Mouse (Mus musculus): ENCODE data around the gene Rab11b. TPM values are rescaled to one million over a fixed set of nuclear protein-coding genes. Genes with fewer than 3 reads are reported as not detected.

The Rab11b gene
- polyA plus RNA-seq, 1 experiment from 2014 or later, result 316 TPM

DNA sequence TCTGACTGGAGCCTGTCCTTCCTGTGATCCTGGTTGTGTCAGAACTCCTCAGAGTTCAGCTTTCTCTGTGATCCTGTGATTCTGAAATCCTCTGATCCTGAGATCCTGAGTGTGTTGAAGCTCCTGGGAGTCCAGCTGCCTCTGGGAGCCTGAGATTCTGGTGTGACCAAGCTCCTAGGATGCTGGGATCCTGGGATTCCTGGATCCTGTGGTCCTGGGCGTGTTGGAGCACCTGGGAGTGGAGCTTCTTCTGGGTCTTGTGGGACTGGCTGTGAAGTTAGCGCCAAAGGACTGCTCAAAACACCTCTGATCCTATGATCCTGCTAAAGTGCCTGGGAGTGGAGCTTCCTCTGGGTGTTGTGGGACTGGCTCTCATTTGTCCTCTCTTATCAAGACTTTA lies 31.9 kb downstream of the Rab11b start:
- Histone ChIP-seq H3K4me1 (peaks cover 4% of the 10 kb centered on the region; the same call in 1 of the 2 replicates), H3K27me3 (ENCODE audit: insufficient read depth, poor library complexity, severe bottlenecking) (no peaks in the 10 kb centered on the region), H3K4me3 (no peak overlapping the region), H3K27ac (no peak overlapping the region), H3K36me3 (no peaks in the 10 kb centered on the region), H3K9me3 (0 out of 2 replicates have a peak, but pooled peaks cover 4% of the 10 kb centered on the region)
- 82% methylated on average over 2 of the region's 2 CpGs for WGBS
- peak; percentile 72 for DNase-seq (ENCODE audit: low spot score)

- Histone ChIP-seq H3K27ac (no peak overlapping the region), H3K27me3 (ENCODE audit: insufficient read depth, poor library complexity, severe bottlenecking) (no peaks in the 10 kb centered on the region), H3K9me3 (no peaks in the 10 kb centered on the region), H3K4me3 (no peak overlapping the region), H3K36me3 (no peaks in the 10 kb centered on the region), H3K4me1 (no peaks in the 10 kb centered on the region; the same call in 1 of the 2 replicates)
- peak; percentile 58 for DNase-seq (ENCODE audit: low spot score)
- WGBS, result 91% methylated on average over 7 of the region's 7 CpGs
Observed at GRCm38 (mm10) chr17:33719736-33720378, 40.5 kb downstream of the Rab11b start.

DNA sequence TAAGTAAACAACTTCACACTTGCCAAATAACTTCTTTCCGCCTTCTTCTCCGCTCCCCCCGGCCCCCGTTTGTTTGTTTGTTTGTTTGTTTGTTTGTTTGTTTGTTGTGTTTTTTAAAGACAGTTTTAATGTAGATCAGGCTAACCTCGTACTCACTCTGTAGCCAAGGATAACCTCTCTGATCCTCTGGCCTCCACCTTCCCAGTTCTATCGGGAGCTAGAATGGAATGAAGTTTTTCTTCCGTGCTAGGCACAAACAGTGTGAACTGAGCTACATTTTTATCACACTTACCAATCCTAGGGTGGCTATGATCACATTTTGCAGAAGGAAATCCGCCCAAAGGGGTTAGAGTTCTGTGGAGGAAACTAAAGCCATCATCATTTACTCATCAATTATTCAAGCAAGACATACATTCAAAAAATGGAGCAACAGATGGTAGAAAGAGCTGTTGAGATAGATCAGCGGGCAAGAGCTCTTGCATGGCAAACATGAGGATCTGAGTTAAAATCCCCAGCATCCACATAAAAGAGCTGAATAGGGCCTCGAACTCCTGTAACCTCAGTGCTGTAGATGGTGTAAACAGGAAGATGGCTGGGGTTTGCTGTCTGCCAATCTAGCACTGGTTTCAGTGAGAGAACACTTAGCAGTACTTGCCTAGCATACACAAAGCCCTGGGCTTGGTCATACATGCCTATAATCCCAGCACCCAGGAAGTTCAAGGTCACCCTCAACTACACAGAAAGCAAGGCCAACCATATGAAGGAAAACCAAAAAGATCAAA lies 41.2 kb downstream of the Rab11b start:
- H3K4me1 ChIP-seq, result peaks cover 5% of the 10 kb centered on the region; the same call in 1 of the 2 replicates
- no peaks in the 10 kb centered on the region for H3K9me3 ChIP-seq
- H3K27ac ChIP-seq, result peak overlapping the region; percentile 89
- DNase-seq (ENCODE audit: low spot score), result peak; percentile 70
- peak overlapping the region; percentile 92 for H3K4me3 ChIP-seq
- no peaks in the 10 kb centered on the region for H3K36me3 ChIP-seq
- H3K27me3 ChIP-seq (ENCODE audit: insufficient read depth, poor library complexity, severe bottlenecking), result no peaks in the 10 kb centered on the region
- 45% methylated on average over 10 of the region's 10 CpGs for WGBS

- peak; percentile 99 for DNase-seq (ENCODE audit: low spot score)
- under 1% methylated on average over 46 of the region's 46 CpGs for WGBS
Observed at GRCm38 (mm10) chr17:33718384-33718881, 41.9 kb downstream of the Rab11b start, which contains the start of gene March2. Gene March2 (minus strand): TSS chr17:33718670.

DNA sequence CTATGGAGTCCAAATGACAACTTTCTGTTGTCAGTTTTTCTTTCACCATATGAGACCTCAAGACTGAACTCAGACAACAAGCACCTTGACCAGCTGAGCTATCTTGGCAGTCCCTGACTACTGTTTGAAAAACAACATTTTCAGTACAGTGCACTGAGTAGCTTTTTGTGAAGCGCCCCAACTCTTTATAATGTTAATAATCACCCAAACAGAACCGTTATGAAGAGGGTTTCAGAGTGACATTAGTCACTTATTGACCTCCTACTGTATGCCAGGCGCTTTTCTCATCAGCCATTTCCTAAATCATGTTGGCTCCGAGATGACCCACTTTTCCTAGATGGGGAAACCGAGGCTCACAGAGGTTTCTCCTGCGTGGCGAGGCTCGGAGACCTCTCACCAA lies 42.3 kb downstream of the Rab11b start:
- Histone ChIP-seq H3K36me3 (no peaks in the 10 kb centered on the region), H3K4me3 (peak overlapping the region; percentile 92), H3K9me3 (no peaks in the 10 kb centered on the region), H3K4me1 (peaks cover 9% of the 10 kb centered on the region; the same call in 1 of the 2 replicates), H3K27me3 (ENCODE audit: insufficient read depth, poor library complexity, severe bottlenecking) (no peaks in the 10 kb centered on the region), H3K27ac (peak overlapping the region; percentile 89)
- no peak for DNase-seq (ENCODE audit: low spot score)
- WGBS, result 9% methylated on average over 8 of the region's 8 CpGs

More at GRCm38 (mm10) chr17:33718384-33718881, 41.9 kb downstream of the Rab11b start, which contains the start of gene March2:
- Histone ChIP-seq H3K27me3 (ENCODE audit: insufficient read depth, poor library complexity, severe bottlenecking) (no peaks in the 10 kb centered on the region), H3K36me3 (no peaks in the 10 kb centered on the region), H3K9me3 (no peaks in the 10 kb centered on the region), H3K27ac (peak within 1 kb of the TSS; percentile 89), H3K4me3 (peak within 1 kb of the TSS; percentile 92), H3K4me1 (peaks cover 6% of the 10 kb centered on the region; the same call in 1 of the 2 replicates)

GRCm38 (mm10) chr17:33717246-33717645 lies 43.1 kb downstream of the Rab11b start:
- Histone ChIP-seq H3K9me3 (no peaks in the 10 kb centered on the region), H3K4me3 (peak overlapping the region; percentile 29), H3K36me3 (no peaks in the 10 kb centered on the region), H3K27ac (peak overlapping the region; percentile 10; the same call in 1 of the 2 replicates), H3K4me1 (peaks cover 9% of the 10 kb centered on the region; the same call in 1 of the 2 replicates), H3K27me3 (ENCODE audit: insufficient read depth, poor library complexity, severe bottlenecking) (no peaks in the 10 kb centered on the region)
- DNase-seq (ENCODE audit: low spot score), result peak; percentile 53
- 90% methylated on average over 1 of the region's 1 CpGs for WGBS

DNA sequence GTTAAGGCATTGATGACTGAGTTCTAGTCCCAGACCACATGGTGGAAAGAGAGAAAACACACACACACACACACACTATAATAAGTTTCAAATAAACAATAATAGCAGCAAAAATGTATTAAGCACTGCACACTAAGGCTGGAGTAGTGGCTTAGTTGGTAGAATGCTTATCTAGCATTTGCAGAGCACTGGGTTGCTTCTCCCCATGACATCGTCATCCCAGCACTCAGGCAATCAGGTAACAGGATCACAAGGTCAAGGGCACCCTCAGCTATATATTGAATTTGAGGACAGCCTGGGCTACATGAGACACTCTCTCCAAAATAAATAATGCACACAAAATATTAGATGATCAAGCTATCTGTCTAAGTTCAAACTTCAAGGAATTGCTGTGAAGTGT lies 45.6 kb downstream of the Rab11b start:
- Histone ChIP-seq H3K4me1 (peaks cover 9% of the 10 kb centered on the region; the same call in 1 of the 2 replicates), H3K27ac (peak overlapping the region; percentile 81; the same call in 1 of the 2 replicates), H3K36me3 (peaks cover 13% of the 10 kb centered on the region), H3K4me3 (no peak overlapping the region), H3K27me3 (ENCODE audit: insufficient read depth, poor library complexity, severe bottlenecking) (no peaks in the 10 kb centered on the region), H3K9me3 (peaks cover 7% of the 10 kb centered on the region; the same call in 1 of the 2 replicates)
- 59% methylated on average over 1 of the region's 1 CpGs for WGBS
- peak; percentile 66 for DNase-seq (ENCODE audit: low spot score)

- Histone ChIP-seq H3K4me3 (no peak overlapping the region), H3K4me1 (peaks cover 9% of the 10 kb centered on the region; the same call in 1 of the 2 replicates), H3K27ac (peak overlapping the region; percentile 54; the same call in 1 of the 2 replicates), H3K36me3 (peaks cover 26% of the 10 kb centered on the region), H3K9me3 (peaks cover 7% of the 10 kb centered on the region; the same call in 1 of the 2 replicates), H3K27me3 (ENCODE audit: insufficient read depth, poor library complexity, severe bottlenecking) (no peaks in the 10 kb centered on the region)
- DNase-seq (ENCODE audit: low spot score), result peak; percentile 93
- WGBS, result 42% methylated on average over 5 of the region's 5 CpGs
Observed at GRCm38 (mm10) chr17:33713271-33713670, 47.1 kb downstream of the Rab11b start.

GRCm38 (mm10) chr17:33709834-33710233 lies 50.5 kb downstream of the Rab11b start:
- no peak overlapping the region for H3K4me3 ChIP-seq
- peaks cover 52% of the 10 kb centered on the region for H3K36me3 ChIP-seq
- no peak overlapping the region for H3K27ac ChIP-seq
- peaks cover 9% of the 10 kb centered on the region; the same call in 1 of the 2 replicates for H3K4me1 ChIP-seq
- peaks cover 7% of the 10 kb centered on the region; the same call in 1 of the 2 replicates for H3K9me3 ChIP-seq
- peak; percentile 71 for DNase-seq (ENCODE audit: low spot score)
- 75% methylated on average over 3 of the region's 3 CpGs for WGBS
- H3K27me3 ChIP-seq (ENCODE audit: insufficient read depth, poor library complexity, severe bottlenecking), result no peaks in the 10 kb centered on the region

- Histone ChIP-seq H3K27me3 (ENCODE audit: insufficient read depth, poor library complexity, severe bottlenecking) (no peaks in the 10 kb centered on the region), H3K36me3 (peaks cover 51% of the 10 kb centered on the region)
- 83% methylated on average over 9 of the region's 9 CpGs for WGBS
Observed at GRCm38 (mm10) chr17:33703091-33703490, 57.2 kb downstream of the Rab11b start.

GRCm38 (mm10) chr17:33702178-33702577 lies 58.2 kb downstream of the Rab11b start:
- no peak overlapping the region for H3K27ac ChIP-seq
- no peaks in the 10 kb centered on the region for H3K9me3 ChIP-seq
- H3K4me3 ChIP-seq, result no peak overlapping the region
- no peaks in the 10 kb centered on the region for H3K4me1 ChIP-seq
- DNase-seq (ENCODE audit: low spot score), result no peak
- H3K27me3 ChIP-seq (ENCODE audit: insufficient read depth, poor library complexity, severe bottlenecking), result no peaks in the 10 kb centered on the region
- 80% methylated on average over 1 of the region's 1 CpGs for WGBS
- H3K36me3 ChIP-seq, result peaks cover 53% of the 10 kb centered on the region

More at GRCm38 (mm10) chr17:33703091-33703490, 57.2 kb downstream of the Rab11b start:
- Histone ChIP-seq H3K4me1 (no peaks in the 10 kb centered on the region), H3K27ac (no peak overlapping the region), H3K9me3 (no peaks in the 10 kb centered on the region), H3K4me3 (no peak overlapping the region)
- DNase-seq (ENCODE audit: low spot score), result no peak

DNA sequence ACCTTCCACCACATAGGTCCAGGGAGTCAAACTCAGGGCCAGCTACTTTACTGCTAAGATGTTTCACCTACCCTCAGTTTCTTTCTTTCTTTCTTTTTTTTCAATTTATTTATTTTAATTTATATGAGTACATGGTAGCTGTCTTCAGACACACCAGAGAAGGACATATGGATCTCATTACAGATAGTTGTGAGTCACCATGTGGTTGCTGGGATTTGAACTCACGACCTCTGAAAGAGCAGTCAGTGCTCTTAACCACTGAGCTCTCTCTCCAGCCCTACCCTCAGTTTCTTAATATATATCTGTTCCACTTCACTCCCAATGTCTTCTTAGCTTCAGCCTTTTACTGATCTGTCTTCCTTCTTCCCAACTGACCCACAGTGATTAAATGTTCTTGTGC lies 64.9 kb downstream of the Rab11b start:
- H3K4me1 ChIP-seq, result no peaks in the 10 kb centered on the region
- no peaks in the 10 kb centered on the region for H3K27me3 ChIP-seq (ENCODE audit: insufficient read depth, poor library complexity, severe bottlenecking)
- H3K36me3 ChIP-seq, result peaks cover 51% of the 10 kb centered on the region
- 76% methylated on average over 1 of the region's 1 CpGs for WGBS
- no peak for DNase-seq (ENCODE audit: low spot score)
- no peaks in the 10 kb centered on the region for H3K9me3 ChIP-seq
- no peak overlapping the region for H3K27ac ChIP-seq
- H3K4me3 ChIP-seq, result no peak overlapping the region

Data from heart, embryonic 10.5 days (tissue).